In the genomic region with DNA sequence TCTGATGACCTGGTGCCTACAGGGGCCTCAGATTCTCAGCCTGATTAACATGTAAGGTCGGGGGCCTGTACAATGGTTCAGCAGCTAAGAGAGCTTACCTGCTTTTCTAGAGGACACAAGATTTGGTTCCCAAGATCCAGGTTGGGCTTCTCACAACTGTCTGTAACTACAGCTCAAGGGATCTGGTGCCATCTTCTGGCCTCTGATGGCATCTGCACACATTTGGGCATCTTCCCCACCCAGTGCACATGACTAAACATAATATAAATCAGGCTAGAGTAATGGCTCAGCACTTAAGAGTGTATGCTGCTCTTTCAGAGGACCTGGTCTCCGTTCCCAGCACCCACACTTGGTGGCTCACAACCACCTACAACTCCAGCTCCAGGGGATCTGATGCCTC, we compare ENCODE assay signal across 9 mouse cellular contexts. TPM values are rescaled to one million over a fixed set of nuclear protein-coding genes. Genes with fewer than 3 reads are reported as not detected.
DNase-seq lines count a peak whose midpoint lies in the region; ATAC-seq lines count a peak whose summit lies in the region.
"Had no signal": no experiment of that assay in that cellular context is flagged by ENCODE, and none has a peak within 500 bp of the region (broad histone marks: within the 10 kb centered on the region; RNA-seq: fewer than 3 reads in every experiment).

No protein-coding gene starts in this region.

- H3K4me3 ChIP-seq in heart, embryonic 10.5 days = no peak overlapping the region
- no peak overlapping the region for H3K4me3 ChIP-seq in midbrain, embryonic 13.5 days (replicated peaks)
- H3K4me3 ChIP-seq: lung, embryonic 15.5 days had no signal

- intact Hi-C loops in left cerebral cortex, postnatal 4 days (cut with DNase I) = no loop called here

- 86% methylated on average over 2 of the region's 2 CpGs for WGBS in heart, embryonic 10.5 days
- 79% methylated on average over 2 of the region's 2 CpGs for WGBS in midbrain, embryonic 13.5 days

- H3K4me2 ChIP-seq in midbrain, embryonic 13.5 days (replicated peaks) = no peak overlapping the region
- H3K4me2 ChIP-seq: lung, embryonic 15.5 days had no signal

- DNase-seq in heart, embryonic 10.5 days (ENCODE audit: low spot score) = no peak
- no peak for DNase-seq in heart, adult 11 months
- peak; percentile 60 for DNase-seq in c-Kit-positive CD71-positive TER-119-negative erythroid progenitor cells, embryonic 14.5 days (ENCODE audit: low read depth)
- no peak for DNase-seq in ovary, postnatal 10 days (ENCODE audit: low spot score)
- DNase-seq in left cerebral cortex, postnatal 4 days = no peak

- H3K36me3 ChIP-seq in heart, embryonic 10.5 days = peaks cover 35% of the 10 kb centered on the region
- H3K36me3 ChIP-seq in midbrain, embryonic 13.5 days = no peaks in the 10 kb centered on the region
- H3K36me3 ChIP-seq: lung, embryonic 15.5 days had no signal

- ATAC-seq in CD4-positive, CD25-positive, alpha-beta regulatory T cell, adult 4 months = peak; percentile 77
- ATAC-seq in megakaryocyte, adult 5-6 weeks (ENCODE audit: poor library complexity, severe bottlenecking) = peak; percentile 81
- ATAC-seq in midbrain, embryonic 13.5 days = no peak

- H3K9ac ChIP-seq in midbrain, embryonic 13.5 days (replicated peaks) = no peak overlapping the region
- H3K9ac ChIP-seq: lung, embryonic 15.5 days had no signal

- no peaks in the 10 kb centered on the region for H3K27me3 ChIP-seq in heart, embryonic 10.5 days (ENCODE audit: insufficient read depth, poor library complexity, severe bottlenecking)
- no peaks in the 10 kb centered on the region for H3K27me3 ChIP-seq in midbrain, embryonic 13.5 days
- H3K27me3 ChIP-seq: lung, embryonic 15.5 days had no signal

- peaks cover 67% of the 10 kb centered on the region for H3K4me1 ChIP-seq in heart, embryonic 10.5 days
- H3K4me1 ChIP-seq in midbrain, embryonic 13.5 days (replicated peaks) = no peaks in the 10 kb centered on the region

- H3K27ac ChIP-seq in heart, embryonic 10.5 days = peak overlapping the region; percentile 96; the same call in 1 of the 2 replicates
- no peak overlapping the region for H3K27ac ChIP-seq in midbrain, embryonic 13.5 days
- H3K27ac ChIP-seq: lung, embryonic 15.5 days had no signal

- H3K9me3 ChIP-seq in heart, embryonic 10.5 days = no peaks in the 10 kb centered on the region
- no peaks in the 10 kb centered on the region for H3K9me3 ChIP-seq in midbrain, embryonic 13.5 days
- H3K9me3 ChIP-seq: lung, embryonic 15.5 days had no signal

RNA-seq across cellular contexts. Expression of gene Alpk3, which starts 3.5 kb away (rescaled TPM):
- 15.1 and 31.8 TPM in 2 replicates for polyA plus RNA-seq in heart, embryonic 10.5 days (2016; fragmentation: Nextera tagmentation; extraction: Ambion mirVana)
- polyA plus RNA-seq in CD4-positive, CD25-positive, alpha-beta regulatory T cell, adult 4 months (2017; shearing (Covaris generic)) = under 1 TPM; 0.29 to 0.46 TPM
- not detected in 2 replicates for total RNA-seq in megakaryocyte, adult 5-6 weeks (2015)
- under 0.01 TPM in 1 of 2 replicates, not detected in the other for total RNA-seq in megakaryocyte, adult 5-6 weeks (2017)
- polyA plus RNA-seq in midbrain, embryonic 13.5 days (2015; fragmentation: Nextera tagmentation; extraction: Ambion mirVana) = 0.04 and 0.08 TPM in 2 replicates
- total RNA-seq in left cerebral cortex, postnatal 4 days (2021) = under 1 TPM; 0.58 to 0.62 TPM

RNA-seq across cellular contexts. Expression of gene Slc28a1, which starts 53.7 kb away (rescaled TPM):
- 0.09 and 0.17 TPM in 2 replicates for polyA plus RNA-seq in heart, embryonic 10.5 days (2016; fragmentation: Nextera tagmentation; extraction: Ambion mirVana)
- not detected for polyA plus RNA-seq in CD4-positive, CD25-positive, alpha-beta regulatory T cell, adult 4 months (2017; shearing (Covaris generic))
- total RNA-seq in megakaryocyte, adult 5-6 weeks (2015) = not detected in 2 replicates
- not detected in 2 replicates for total RNA-seq in megakaryocyte, adult 5-6 weeks (2017)
- not detected in 2 replicates for polyA plus RNA-seq in midbrain, embryonic 13.5 days (2015; fragmentation: Nextera tagmentation; extraction: Ambion mirVana)
- under 1 TPM in 1 of 2 experiments, not detected in 1; 0.12 TPM for total RNA-seq in left cerebral cortex, postnatal 4 days (2021)
- polyA plus RNA-seq: lung, embryonic 15.5 days had no signal

Comparison
In these comparisons a context has a peak if more than half of its experiments do, and no peak if none do; other contexts are left out.
1. RNA of gene Alpk3, which starts 3.5 kb away (polyA plus RNA-seq): 15.1 to 31.8 TPM in heart, embryonic 10.5 days; 0.29 to 0.46 TPM in CD4-positive, CD25-positive, alpha-beta regulatory T cell, adult 4 months and 0.04 to 0.08 TPM in midbrain, embryonic 13.5 days; every median in the first group is over 10 times any median in the second.